Mouse (Mus musculus): ENCODE results near the gene Ugt1a9. TPM values are rescaled to one million over a fixed set of nuclear protein-coding genes. Genes with fewer than 3 reads are reported as not detected.

The Ugt1a9 gene
- polyA plus RNA-seq, 1 experiment from 2014 or later: not detected

DNA sequence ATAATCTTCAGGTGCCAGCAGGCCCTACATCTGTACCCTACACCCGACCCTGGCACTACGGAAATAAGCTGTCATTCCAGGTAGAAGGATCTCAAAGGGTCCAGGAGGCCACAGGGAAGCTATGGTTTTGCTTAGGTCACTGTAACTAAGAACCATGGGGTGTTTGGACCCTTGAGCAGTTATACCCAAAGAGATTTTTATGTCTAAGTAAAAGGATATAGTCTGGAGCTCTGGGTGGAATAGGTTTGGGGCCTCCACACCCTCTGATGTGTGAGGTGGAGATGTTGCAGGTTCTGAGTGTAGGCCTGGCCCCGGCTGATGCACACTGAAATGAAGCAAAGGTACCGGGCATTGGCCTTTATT, 163.6 kb downstream of the Ugt1a9 start:
- DNase-seq (ENCODE audit: low spot score): no peak

DNA sequence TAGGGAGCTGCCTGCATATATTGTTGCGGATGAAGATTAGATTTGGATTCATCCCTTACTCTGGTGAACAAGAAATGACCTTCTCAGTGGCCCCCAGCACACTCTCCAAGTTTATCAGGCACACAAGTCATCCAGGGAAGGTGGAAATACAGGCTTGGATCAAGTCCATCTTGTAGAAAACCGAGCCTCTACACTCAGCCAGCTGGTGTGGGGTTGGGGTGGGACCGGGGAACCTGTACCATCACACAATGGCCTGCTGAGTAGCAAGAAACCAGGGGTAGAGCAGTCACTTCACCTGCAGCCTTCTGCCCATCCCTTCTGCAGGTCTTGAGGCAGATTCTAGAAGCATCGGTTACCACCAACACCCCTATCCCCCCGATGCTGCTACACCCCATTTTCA, 164.0 kb downstream of the Ugt1a9 start:
- no peak for DNase-seq (ENCODE audit: low spot score)

- DNase-seq (ENCODE audit: low spot score): no peak
These were observed 164.7 kb downstream of the Ugt1a9 start for GRCm38 (mm10) chr1:88235046-88235893.

GRCm38 (mm10) chr1:88235894-88236415, 165.4 kb downstream of the Ugt1a9 start:
- no peak for DNase-seq (ENCODE audit: low spot score)

GRCm38 (mm10) chr1:88237311-88237710, 166.7 kb downstream of the Ugt1a9 start:
- no peak for DNase-seq (ENCODE audit: low spot score)

GRCm38 (mm10) chr1:88238771-88239170, 168.2 kb downstream of the Ugt1a9 start:
- no peak for DNase-seq (ENCODE audit: low spot score)

- no peak for DNase-seq (ENCODE audit: low spot score)
These were observed 169.5 kb downstream of the Ugt1a9 start for GRCm38 (mm10) chr1:88240072-88240471.

DNA sequence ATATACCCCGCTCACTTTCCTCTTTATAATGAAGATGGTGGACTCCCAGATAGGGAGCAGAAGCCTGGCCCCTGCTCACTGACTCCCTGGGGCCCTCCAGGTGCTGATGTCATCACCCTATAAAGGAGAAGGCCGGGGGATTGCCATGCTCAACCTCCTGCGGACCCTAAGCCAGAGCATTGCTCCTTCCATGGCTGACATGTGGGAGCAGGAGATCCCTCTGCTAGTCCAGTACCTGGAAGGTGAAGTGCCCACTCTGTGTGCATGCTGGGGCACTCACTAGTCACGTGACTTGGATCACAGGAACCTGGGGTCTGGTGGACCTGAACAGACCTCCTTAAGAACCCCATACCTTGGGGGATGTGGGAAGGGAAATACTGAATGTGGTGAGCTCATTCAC, 170.0 kb downstream of the Ugt1a9 start:
- no peak for DNase-seq (ENCODE audit: low spot score)

DNA sequence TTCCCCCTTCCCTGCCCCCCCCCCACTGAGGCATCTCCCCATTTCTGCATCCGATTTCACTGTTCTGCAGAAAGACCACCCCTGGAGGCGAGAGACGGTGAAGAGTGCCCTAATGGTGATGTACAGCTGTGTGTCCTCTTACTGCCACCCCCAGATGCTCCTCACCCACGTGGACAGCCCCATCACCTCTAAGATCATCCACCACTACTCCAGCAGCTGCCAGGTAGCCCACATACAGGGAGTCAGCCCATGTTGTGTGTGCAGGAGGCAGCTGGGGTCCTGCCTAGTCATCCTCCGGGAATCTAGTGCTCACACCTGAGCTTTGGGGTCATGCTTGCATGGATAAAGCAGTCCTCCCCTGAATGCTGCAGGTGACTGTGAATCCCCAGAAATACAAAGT, 173.3 kb downstream of the Ugt1a9 start:
- no peak for DNase-seq (ENCODE audit: low spot score)

GRCm38 (mm10) chr1:88245881-88246280, 175.3 kb downstream of the Ugt1a9 start:
- DNase-seq (ENCODE audit: low spot score): no peak

- no peak for DNase-seq (ENCODE audit: low spot score)
These were observed 175.8 kb downstream of the Ugt1a9 start for GRCm38 (mm10) chr1:88246386-88246785.

DNA sequence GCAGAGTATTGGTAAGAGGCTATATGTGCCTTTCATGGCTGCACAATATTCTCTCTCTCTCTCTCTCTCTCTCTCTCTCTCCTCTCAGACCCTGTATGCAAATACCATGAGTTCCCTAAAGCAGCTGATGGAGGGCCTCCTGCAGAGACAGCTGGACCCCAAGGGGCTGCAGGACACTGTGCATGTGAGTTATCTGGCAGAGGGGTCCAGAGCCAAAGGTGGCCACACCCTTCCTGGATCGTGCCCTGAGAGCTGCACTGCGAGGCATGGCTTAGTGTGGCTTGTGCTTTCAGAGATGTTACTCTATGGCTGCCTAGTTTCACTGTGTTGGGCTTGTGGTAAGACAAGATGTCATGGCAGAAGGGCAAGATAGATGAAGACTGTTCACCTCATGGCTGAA, 177.1 kb downstream of the Ugt1a9 start:
- no peak for DNase-seq (ENCODE audit: low spot score)

DNA sequence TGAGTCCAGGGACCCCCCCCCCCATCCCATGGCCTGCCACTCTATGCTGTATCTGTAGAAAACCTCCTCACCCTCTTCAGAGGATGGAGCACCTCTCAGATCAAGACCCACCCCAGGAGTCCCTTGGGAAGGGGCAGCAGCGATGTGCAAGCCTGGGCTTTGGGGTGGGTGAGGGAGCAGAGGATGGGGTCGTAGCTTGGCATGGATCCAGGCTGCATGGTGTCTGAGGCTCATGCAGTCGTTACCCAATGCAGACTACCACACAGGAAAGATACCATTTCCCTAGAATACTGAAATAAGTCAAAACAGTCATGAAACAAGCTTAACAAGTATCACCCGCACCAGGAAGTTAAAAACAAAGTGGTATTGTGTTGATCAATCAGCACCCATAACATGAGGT, 178.1 kb downstream of the Ugt1a9 start:
- DNase-seq (ENCODE audit: low spot score): no peak

- no peak for DNase-seq (ENCODE audit: low spot score)
These were observed 179.0 kb downstream of the Ugt1a9 start for GRCm38 (mm10) chr1:88249596-88249995.

GRCm38 (mm10) chr1:88250023-88250422, 179.4 kb downstream of the Ugt1a9 start:
- no peak for DNase-seq (ENCODE audit: low spot score)

DNA sequence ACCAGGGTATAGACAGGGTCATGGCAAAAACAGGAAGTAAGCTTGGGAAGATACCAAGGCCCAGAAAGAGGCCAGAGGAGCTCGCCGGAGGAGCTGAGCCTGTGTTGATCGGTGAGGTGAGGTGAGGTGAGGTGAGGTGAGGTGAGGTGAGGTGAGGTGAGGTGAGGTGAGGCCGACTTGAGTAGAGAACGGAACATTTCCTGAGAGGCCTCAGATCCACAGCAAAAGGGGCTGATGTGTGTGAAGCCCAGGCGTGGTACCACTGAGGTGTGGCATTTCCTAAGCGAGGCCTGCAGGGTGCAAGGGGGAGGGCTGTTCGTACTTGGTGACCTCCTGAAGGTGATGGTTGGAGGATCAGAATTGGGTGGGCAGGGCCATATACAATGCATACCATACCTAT, 182.5 kb downstream of the Ugt1a9 start:
- DNase-seq (ENCODE audit: low spot score): no peak

- DNase-seq (ENCODE audit: low spot score): no peak
These were observed 182.9 kb downstream of the Ugt1a9 start for GRCm38 (mm10) chr1:88253540-88253939.

DNA sequence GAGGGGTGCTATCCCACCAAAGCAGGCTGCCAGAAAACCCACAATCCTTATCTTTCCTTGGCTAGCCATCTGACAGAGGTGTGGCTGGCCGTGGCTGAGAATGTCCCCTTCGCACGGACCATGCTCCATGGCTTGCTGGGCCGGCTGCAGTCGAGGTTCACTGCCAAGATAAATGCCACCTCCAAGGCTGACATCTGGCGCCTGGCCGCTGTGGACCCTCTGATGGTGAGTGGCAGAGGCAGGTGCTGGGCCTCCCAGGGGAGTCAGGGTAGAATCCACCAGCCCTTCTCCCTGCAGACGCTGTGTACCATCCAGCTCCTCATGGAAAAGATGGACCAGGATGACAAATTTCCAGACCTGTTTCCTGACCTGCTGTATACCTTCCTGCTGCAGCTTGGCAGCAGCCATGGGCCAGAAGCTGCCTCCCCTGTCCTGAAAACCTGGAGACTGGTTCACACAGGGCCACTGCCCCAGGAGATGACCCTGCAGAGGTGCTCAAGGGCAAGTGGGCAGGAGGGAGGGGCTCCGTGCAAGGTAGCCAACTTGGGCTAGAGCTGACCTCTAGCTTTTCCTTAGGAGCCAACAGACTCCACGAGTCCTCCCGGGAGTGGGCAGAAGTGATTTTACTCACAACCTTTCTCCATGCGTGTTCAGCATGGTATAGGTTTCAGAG, 184.3 kb downstream of the Ugt1a9 start:
- DNase-seq (ENCODE audit: low spot score): no peak

GRCm38 (mm10) chr1:88255466-88255857, 184.9 kb downstream of the Ugt1a9 start:
- no peak for DNase-seq (ENCODE audit: low spot score)

GRCm38 (mm10) chr1:88255989-88256754, 185.6 kb downstream of the Ugt1a9 start:
- DNase-seq (ENCODE audit: low spot score): no peak

GRCm38 (mm10) chr1:88256886-88257663, 186.5 kb downstream of the Ugt1a9 start:
- DNase-seq (ENCODE audit: low spot score): no peak

Measured in thymus, postnatal 0 days (tissue).